Mouse (Mus musculus) forebrain, embryonic 11.5 days (tissue): ENCODE results near the gene Gm6904. TPM values are rescaled to one million over a fixed set of nuclear protein-coding genes. Genes with fewer than 3 reads are reported as not detected.
"Not testable (repeated sequence)": the region's sequence is repeated elsewhere in the genome, so short reads cannot be mapped to it uniquely, and the experiment has no call there.

Experiments
- ATAC-seq: fragments of 200-750 bp; cut with Nextera tagmentation; replicated peaks from 2 replicates; pipeline ENCODE4 v1.8.0; 2017; ENCODE audit warnings: moderate TSS enrichment; ENCODE audit not compliant: low FRiP score
- DNase-seq: peaks from one replicate; pipeline ENCODE4 v3.0.0-alpha.2; 2017; ENCODE audit warnings: low spot score
- H3K27ac ChIP-seq: fragments of 300-500 bp; sonication (generic); 2 replicates; pipeline ENCODE4 v1.5.1; 2014; ENCODE audit warnings: low read depth, low read length
- H3K27me3 ChIP-seq: fragments of 300-500 bp; sonication (generic); 2 replicates; pipeline ENCODE4 v1.6.1; 2014; ENCODE audit warnings: mild to moderate bottlenecking, low read length, mixed read lengths; ENCODE audit not compliant: control insufficient read depth, insufficient read depth
- H3K36me3 ChIP-seq: fragments of 300-500 bp; sonication (generic); 2 replicates; pipeline ENCODE4 v1.6.1; 2014; ENCODE audit warnings: mild to moderate bottlenecking, low read length, moderate library complexity, mixed read lengths; ENCODE audit not compliant: control insufficient read depth, insufficient read depth
- H3K4me1 ChIP-seq: fragments of 300-500 bp; sonication (generic); replicated peaks from 2 replicates; pipeline ENCODE4 v1.6.1; 2014; ENCODE audit warnings: low read length, mixed read lengths; ENCODE audit not compliant: control insufficient read depth, insufficient read depth
- H3K4me2 ChIP-seq: fragments of 300-500 bp; sonication (generic); 2 replicates; pipeline ENCODE4 v1.6.1; 2014; ENCODE audit warnings: low read depth, mild to moderate bottlenecking, low read length, moderate library complexity, mixed read lengths; ENCODE audit not compliant: severe bottlenecking
- H3K4me3 ChIP-seq: fragments of 300-500 bp; sonication (generic); 2 replicates; pipeline ENCODE4 v1.5.1; 2014; ENCODE audit warnings: low read depth, low read length
- H3K9ac ChIP-seq: fragments of 300-500 bp; sonication (generic); 2 replicates; pipeline ENCODE4 v1.6.1; 2014; ENCODE audit warnings: low read length
- H3K9me3 ChIP-seq: fragments of 300-500 bp; sonication (generic); 2 replicates; pipeline ENCODE4 v1.6.1; 2016; ENCODE audit warnings: low read length, mixed read lengths; ENCODE audit not compliant: control insufficient read depth
- WGBS: fragments of 180-500 bp; shearing (Covaris S2); extraction: QIAGEN DNeasy Blood & Tissue Kit; methylation state at CpG from one replicate; pipeline ENCODE4 v1.1.7; 2014; 5-methylcytosine and 5-hydroxymethylcytosine counted together
- polyA plus RNA-seq: library from polyadenylated mRNA; unstranded; fragments of >200 nt; fragmentation: Nextera tagmentation; extraction: Ambion mirVana; gene quantifications from 2 replicates; pipeline ENCODE4 v1.2.1, GENCODE M21; 2014

Gene Gm6904
- 0.23 TPM in 1 of 2 replicates, not detected in the other for polyA plus RNA-seq

DNA sequence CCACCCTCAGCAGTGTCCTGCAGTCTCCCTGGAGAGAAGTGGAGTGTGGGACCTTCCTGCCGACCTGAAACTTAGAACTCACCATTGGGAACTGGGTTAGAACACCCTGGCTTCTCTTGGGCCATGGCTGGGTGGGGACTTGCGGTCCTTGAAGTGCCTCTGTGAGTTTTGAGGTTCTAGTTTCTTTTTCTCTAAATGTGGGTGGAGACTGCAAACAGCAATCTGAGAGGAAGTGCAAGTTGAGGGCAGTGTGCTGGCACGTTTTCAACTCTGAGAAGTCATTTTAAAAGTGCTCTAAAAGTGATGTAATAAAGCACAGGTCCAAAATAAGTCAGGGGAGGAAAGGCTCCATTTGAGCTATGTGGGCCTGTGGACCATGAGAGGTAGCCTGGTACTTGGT is at the start of gene Gm6904:
Gene Gm6904 (minus strand): TSS at position 161 of the 400 bp plus-strand sequence.
- no peak for DNase-seq
- no peaks in the 10 kb centered on the region for H3K9me3 ChIP-seq
- H3K36me3 ChIP-seq, result no peaks in the 10 kb centered on the region
- no peak for ATAC-seq
- H3K4me3 ChIP-seq, result no peak within 1 kb of the TSS
- no peaks in the 10 kb centered on the region for H3K4me1 ChIP-seq
- no peak within 1 kb of the TSS for H3K9ac ChIP-seq
- no peaks in the 10 kb centered on the region for H3K27me3 ChIP-seq
- 84% methylated on average over 3 of the region's 3 CpGs for WGBS
- no peak within 1 kb of the TSS for H3K4me2 ChIP-seq
- H3K27ac ChIP-seq, result no peak within 1 kb of the TSS

DNA sequence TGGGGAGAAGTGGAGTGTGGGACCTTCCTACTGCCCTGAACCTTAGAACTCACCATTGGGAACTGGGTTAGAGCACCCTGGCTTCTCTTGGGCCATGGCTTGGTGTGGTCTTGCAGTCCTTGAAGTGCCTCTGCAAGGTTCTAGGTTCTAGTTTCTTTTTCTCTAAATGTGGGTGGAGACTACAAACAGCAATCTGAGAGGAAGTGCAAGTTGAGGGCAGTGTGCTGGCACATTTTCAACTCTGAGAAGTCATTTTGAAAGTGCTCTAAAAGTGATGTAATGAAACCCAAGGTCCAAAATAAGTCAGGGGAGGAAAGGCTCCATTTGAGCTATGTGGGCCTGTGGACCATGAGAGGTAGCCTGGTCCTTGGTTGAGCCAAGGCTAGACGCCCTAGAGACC is 37.4 kb upstream of the Gm6904 start, which contains the start of gene Phf11a:
Gene Phf11a (minus strand): TSS at position 132 of the 400 bp plus-strand sequence.
- not testable (repeated sequence) for H3K9ac ChIP-seq, H3K9me3 ChIP-seq

GRCm38 (mm10) chr14:59291769-59292168 is 31.8 kb upstream of the Gm6904 start:
- H3K9me3 ChIP-seq, H3K4me3 ChIP-seq, H3K4me1 ChIP-seq, H3K4me2 ChIP-seq, H3K27ac ChIP-seq, H3K36me3 ChIP-seq, ATAC-seq, DNase-seq, H3K27me3 ChIP-seq, H3K9ac ChIP-seq: not testable (repeated sequence)

More for the DNA sequence above, 37.4 kb upstream of the Gm6904 start, which contains the start of gene Phf11a:
- not testable (repeated sequence) for H3K4me2 ChIP-seq, H3K4me3 ChIP-seq, H3K36me3 ChIP-seq, DNase-seq, H3K4me1 ChIP-seq, ATAC-seq, H3K27ac ChIP-seq, H3K27me3 ChIP-seq
- WGBS, result 70% methylated on average over 1 of the region's 1 CpGs

GRCm38 (mm10) chr14:59274961-59275360 is 14.9 kb upstream of the Gm6904 start:
- 94% methylated on average over 4 of the region's 4 CpGs for WGBS
- not testable (repeated sequence) for DNase-seq, H3K9ac ChIP-seq, H3K27ac ChIP-seq, H3K9me3 ChIP-seq, ATAC-seq, H3K27me3 ChIP-seq, H3K36me3 ChIP-seq, H3K4me3 ChIP-seq, H3K4me1 ChIP-seq, H3K4me2 ChIP-seq

GRCm38 (mm10) chr14:59255861-59256260 is 4.2 kb downstream of the Gm6904 start:
- H3K9ac ChIP-seq, H3K4me1 ChIP-seq, H3K4me3 ChIP-seq, H3K27ac ChIP-seq, H3K36me3 ChIP-seq, DNase-seq, ATAC-seq, H3K4me2 ChIP-seq, H3K9me3 ChIP-seq, H3K27me3 ChIP-seq: not testable (repeated sequence)
- WGBS, result 96% methylated on average over 1 of the region's 1 CpGs

GRCm38 (mm10) chr14:59250350-59250749 is 9.7 kb downstream of the Gm6904 start:
- 73% methylated on average over 5 of the region's 5 CpGs for WGBS
- not testable (repeated sequence) for H3K9ac ChIP-seq, H3K27ac ChIP-seq, ATAC-seq, H3K4me1 ChIP-seq, H3K27me3 ChIP-seq, H3K36me3 ChIP-seq, H3K4me2 ChIP-seq, H3K4me3 ChIP-seq, H3K9me3 ChIP-seq
- DNase-seq, result peak; percentile 55

DNA sequence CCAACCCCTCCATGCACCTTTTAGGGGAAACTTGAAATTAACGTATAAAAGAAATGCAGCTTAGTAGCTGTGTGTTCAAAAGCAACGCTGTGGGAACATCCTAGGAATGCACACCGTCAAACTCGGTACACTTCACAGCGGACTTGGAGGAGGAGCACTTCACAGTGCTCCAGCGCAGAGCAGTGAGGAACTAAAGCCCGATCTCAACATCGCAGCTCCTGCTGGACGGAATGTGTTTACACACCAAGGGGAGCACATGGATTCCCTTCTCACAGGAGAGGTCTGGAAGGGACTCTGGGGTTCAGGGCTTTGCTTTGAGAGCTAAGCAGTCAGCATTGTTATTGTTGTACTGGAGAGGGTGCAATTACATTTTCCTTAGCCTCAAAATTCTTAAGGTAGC is 26.4 kb downstream of the Gm6904 start:
- ATAC-seq, result no peak
- Histone ChIP-seq H3K36me3 (peaks cover 13% of the 10 kb centered on the region), H3K4me3 (no peak overlapping the region), H3K4me1 (no peaks in the 10 kb centered on the region), H3K4me2 (no peak overlapping the region), H3K27ac (no peak overlapping the region), H3K27me3 (no peaks in the 10 kb centered on the region), H3K9me3 (peaks cover 1% of the 10 kb centered on the region), H3K9ac (no peak overlapping the region)
- WGBS, result 93% methylated on average over 9 of the region's 9 CpGs
- DNase-seq, result no peak

GRCm38 (mm10) chr14:59232003-59232402 is 28.0 kb downstream of the Gm6904 start:
- WGBS, result 76% methylated on average over 5 of the region's 5 CpGs

GRCm38 (mm10) chr14:59230331-59230966 is 29.6 kb downstream of the Gm6904 start:
- no peak for ATAC-seq
- peaks cover 15% of the 10 kb centered on the region; the same call in 1 of the 2 replicates for H3K36me3 ChIP-seq
- 92% methylated on average over 21 of the region's 21 CpGs for WGBS

More at GRCm38 (mm10) chr14:59232003-59232402, 28.0 kb downstream of the Gm6904 start:
- Histone ChIP-seq H3K9me3 (no peaks in the 10 kb centered on the region), H3K4me3 (no peak overlapping the region), H3K9ac (no peak overlapping the region), H3K4me2 (no peak overlapping the region), H3K27me3 (no peaks in the 10 kb centered on the region), H3K36me3 (peaks cover 14% of the 10 kb centered on the region; the same call in 1 of the 2 replicates), H3K4me1 (no peaks in the 10 kb centered on the region), H3K27ac (no peak overlapping the region)
- no peak for DNase-seq
- no peak for ATAC-seq

More at GRCm38 (mm10) chr14:59230331-59230966, 29.6 kb downstream of the Gm6904 start:
- Histone ChIP-seq H3K4me2 (no peak overlapping the region), H3K27me3 (no peaks in the 10 kb centered on the region), H3K4me1 (no peaks in the 10 kb centered on the region), H3K4me3 (no peak overlapping the region), H3K9me3 (no peaks in the 10 kb centered on the region), H3K27ac (no peak overlapping the region), H3K9ac (no peak overlapping the region)
- DNase-seq, result no peak
